Mouse (Mus musculus): ENCODE results near the gene Uhrf2. TPM values are rescaled to one million over a fixed set of nuclear protein-coding genes. Genes with fewer than 3 reads are reported as not detected.

Gene Uhrf2
- 4.3 and 8.7 TPM in 2 replicates for polyA plus RNA-seq (2012; rRNA removed)

GRCm38 (mm10) chr19:30029894-30030635 lies at the start of gene Uhrf2:
Gene Uhrf2 (plus strand): TSS chr19:30030513.
- H3K4me3 ChIP-seq (ENCODE audit: low read depth, low read length) = peak within 1 kb of the TSS; percentile 81
- H3K36me3 ChIP-seq (ENCODE audit: control insufficient read depth, insufficient read depth, low read length) = no peaks in the 10 kb centered on the region
- WGBS = 6% methylated on average over 74 of the region's 74 CpGs
- TF ChIP-seq CTCF (IDR thresholded peaks at IDR 0.05; ENCODE audit: extremely low read depth, insufficient read length, insufficient replicate concordance, low read depth, low read length) = no peak
- peak; percentile 78 for TF ChIP-seq POLR2A (IDR thresholded peaks at IDR 0.05; ENCODE audit: low read depth, low read length)
- no peaks in the 10 kb centered on the region for H3K27me3 ChIP-seq (ENCODE audit: control insufficient read depth, insufficient read depth, low read length)
- peaks cover 6% of the 10 kb centered on the region; the same call in 1 of the 2 replicates for H3K4me1 ChIP-seq (ENCODE audit: control insufficient read depth, insufficient read depth, insufficient read length, low read length)
- peak within 1 kb of the TSS; percentile 39; the same call in 1 of the 2 replicates for H3K27ac ChIP-seq (ENCODE audit: insufficient read depth, low read depth, low read length)

GRCm38 (mm10) chr19:29984208-29985005 lies 45.9 kb upstream of the Uhrf2 start:
- 75% methylated on average over 16 of the region's 16 CpGs for WGBS
- Histone ChIP-seq H3K27me3 (ENCODE audit: control insufficient read depth, insufficient read depth, low read length) (no peaks in the 10 kb centered on the region), H3K4me3 (ENCODE audit: low read depth, low read length) (no peak overlapping the region), H3K36me3 (ENCODE audit: control insufficient read depth, insufficient read depth, low read length) (no peaks in the 10 kb centered on the region), H3K4me1 (ENCODE audit: control insufficient read depth, insufficient read depth, insufficient read length, low read length) (no peaks in the 10 kb centered on the region), H3K27ac (ENCODE audit: insufficient read depth, low read depth, low read length) (no peak overlapping the region)
- TF ChIP-seq POLR2A (IDR thresholded peaks at IDR 0.05; ENCODE audit: low read depth, low read length) (no peak), CTCF (IDR thresholded peaks at IDR 0.05; ENCODE audit: extremely low read depth, insufficient read length, insufficient replicate concordance, low read depth, low read length) (no peak)

- H3K4me3 ChIP-seq (ENCODE audit: low read depth, low read length) = no peak overlapping the region
- H3K36me3 ChIP-seq (ENCODE audit: control insufficient read depth, insufficient read depth, low read length) = no peaks in the 10 kb centered on the region
- TF ChIP-seq POLR2A (IDR thresholded peaks at IDR 0.05; ENCODE audit: low read depth, low read length) = no peak
- WGBS = 79% methylated on average over 12 of the region's 12 CpGs
- no peak overlapping the region for H3K27ac ChIP-seq (ENCODE audit: insufficient read depth, low read depth, low read length)
- H3K4me1 ChIP-seq (ENCODE audit: control insufficient read depth, insufficient read depth, insufficient read length, low read length) = no peaks in the 10 kb centered on the region
- H3K27me3 ChIP-seq (ENCODE audit: control insufficient read depth, insufficient read depth, low read length) = no peaks in the 10 kb centered on the region
Observed at GRCm38 (mm10) chr19:29986464-29987091, 43.7 kb upstream of the Uhrf2 start.

DNA sequence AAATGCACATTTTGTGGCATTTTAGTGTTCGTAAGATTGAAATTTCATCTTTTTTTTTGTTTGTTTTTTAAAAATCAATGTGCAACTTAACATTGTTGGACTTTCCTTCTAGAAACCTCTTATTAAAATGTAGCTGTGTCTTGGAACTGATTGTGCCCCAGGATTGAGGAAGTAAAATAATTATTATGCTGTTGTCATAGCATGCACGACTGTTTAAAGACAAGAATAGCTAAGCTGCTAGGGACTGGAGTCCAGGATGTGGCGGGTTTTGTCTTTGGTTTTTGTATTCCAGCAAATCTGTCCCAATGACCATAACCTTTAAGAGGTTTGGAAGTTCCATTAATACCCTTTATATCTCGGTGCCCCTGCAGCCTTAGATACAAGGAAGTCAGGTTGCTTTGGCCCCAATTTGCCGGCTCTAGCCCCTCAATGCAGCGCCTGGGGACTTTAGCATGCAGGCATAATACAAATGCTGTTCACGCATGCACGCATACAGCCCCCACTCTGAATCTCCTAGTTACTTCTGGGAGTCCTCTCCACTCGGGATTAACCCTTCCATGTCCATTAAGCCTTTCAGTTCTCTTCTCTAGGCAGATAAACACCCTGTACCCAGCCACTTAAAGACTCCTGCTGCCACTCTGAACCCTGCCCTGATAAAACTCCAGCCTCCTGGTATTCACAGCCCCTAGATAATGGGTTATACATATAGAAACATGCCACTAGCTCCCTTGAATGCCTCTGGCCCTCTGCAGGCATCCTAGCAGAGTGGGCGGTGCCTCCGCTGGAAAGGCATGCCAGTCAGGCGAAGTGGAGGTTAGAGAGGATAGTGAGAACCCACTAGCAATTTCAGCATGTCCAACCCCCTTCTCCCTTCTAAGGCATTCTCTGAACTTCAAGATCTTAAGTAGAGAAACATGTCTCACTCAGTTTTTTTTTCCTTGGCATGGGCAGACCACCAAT lies 29.6 kb upstream of the Uhrf2 start:
- no peak for TF ChIP-seq CTCF (IDR thresholded peaks at IDR 0.05; ENCODE audit: extremely low read depth, insufficient read length, insufficient replicate concordance, low read depth, low read length)
- TF ChIP-seq POLR2A (IDR thresholded peaks at IDR 0.05; ENCODE audit: low read depth, low read length) = no peak
- Histone ChIP-seq H3K27me3 (ENCODE audit: control insufficient read depth, insufficient read depth, low read length) (no peaks in the 10 kb centered on the region), H3K4me3 (ENCODE audit: low read depth, low read length) (no peak overlapping the region), H3K36me3 (ENCODE audit: control insufficient read depth, insufficient read depth, low read length) (no peaks in the 10 kb centered on the region), H3K4me1 (ENCODE audit: control insufficient read depth, insufficient read depth, insufficient read length, low read length) (no peaks in the 10 kb centered on the region), H3K27ac (ENCODE audit: insufficient read depth, low read depth, low read length) (no peak overlapping the region)
- 69% methylated on average over 12 of the region's 12 CpGs for WGBS

- WGBS = 63% methylated on average over 6 of the region's 6 CpGs
- H3K4me3 ChIP-seq (ENCODE audit: low read depth, low read length) = no peak overlapping the region
- H3K27me3 ChIP-seq (ENCODE audit: control insufficient read depth, insufficient read depth, low read length) = no peaks in the 10 kb centered on the region
- no peaks in the 10 kb centered on the region for H3K4me1 ChIP-seq (ENCODE audit: control insufficient read depth, insufficient read depth, insufficient read length, low read length)
- TF ChIP-seq CTCF (IDR thresholded peaks at IDR 0.05; ENCODE audit: extremely low read depth, insufficient read length, insufficient replicate concordance, low read depth, low read length) (no peak), POLR2A (IDR thresholded peaks at IDR 0.05; ENCODE audit: low read depth, low read length) (no peak)
- no peaks in the 10 kb centered on the region for H3K36me3 ChIP-seq (ENCODE audit: control insufficient read depth, insufficient read depth, low read length)
- H3K27ac ChIP-seq (ENCODE audit: insufficient read depth, low read depth, low read length) = no peak overlapping the region
Observed at GRCm38 (mm10) chr19:30001550-30001949, 28.8 kb upstream of the Uhrf2 start.

- no peak within 1 kb of the TSS for H3K27ac ChIP-seq (ENCODE audit: insufficient read depth, low read depth, low read length)
- TF ChIP-seq CTCF (IDR thresholded peaks at IDR 0.05; ENCODE audit: extremely low read depth, insufficient read length, insufficient replicate concordance, low read depth, low read length) (no peak), POLR2A (IDR thresholded peaks at IDR 0.05; ENCODE audit: low read depth, low read length) (no peak)
- H3K27me3 ChIP-seq (ENCODE audit: control insufficient read depth, insufficient read depth, low read length) = no peaks in the 10 kb centered on the region
- H3K4me3 ChIP-seq (ENCODE audit: low read depth, low read length) = no peak within 1 kb of the TSS
- no peaks in the 10 kb centered on the region for H3K4me1 ChIP-seq (ENCODE audit: control insufficient read depth, insufficient read depth, insufficient read length, low read length)
- no peaks in the 10 kb centered on the region for H3K36me3 ChIP-seq (ENCODE audit: control insufficient read depth, insufficient read depth, low read length)
- 88% methylated on average over 9 of the region's 9 CpGs for WGBS
Observed at GRCm38 (mm10) chr19:30003621-30004020, 26.7 kb upstream of the Uhrf2 start, which contains the start of gene Trpd52l3. Gene Trpd52l3 (plus strand): TSS chr19:30003790.

All from small intestine, adult 2 months (tissue).